Comparison of ENCODE assay signal across 18 mouse cellular contexts in the genomic region with DNA sequence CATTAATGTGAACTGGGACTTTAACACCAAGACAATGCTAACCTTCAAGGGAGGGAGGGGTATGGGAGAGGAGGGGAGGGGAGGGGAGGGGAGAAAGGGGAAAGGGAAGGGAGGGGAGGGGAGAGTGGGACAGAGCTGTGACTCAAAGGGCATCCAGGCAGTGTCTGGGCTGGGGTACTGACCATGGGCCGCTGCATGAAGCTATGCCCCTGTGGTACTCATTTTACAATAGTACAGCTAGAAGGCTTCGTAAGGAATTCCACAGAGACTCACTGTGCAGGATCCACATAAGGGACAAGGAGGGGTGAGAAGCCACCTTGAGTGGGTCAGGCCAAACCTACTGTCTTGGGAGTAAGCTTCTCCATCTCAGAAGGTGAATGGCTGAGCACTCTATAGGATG.
"Had no signal": no experiment of that assay in that cellular context is flagged by ENCODE, and none has a peak within 500 bp of the region (broad histone marks: within the 10 kb centered on the region; RNA-seq: fewer than 3 reads in every experiment).

No protein-coding gene starts in this region.

- H3K9ac ChIP-seq: lung, embryonic 14.5 days; midbrain, embryonic 12.5 days; midbrain, embryonic 15.5 days; neural tube, embryonic 13.5 days; neural tube, embryonic 15.5 days had no signal

- H3K36me3 ChIP-seq: midbrain, embryonic 10.5 days; midbrain, embryonic 12.5 days; midbrain, embryonic 15.5 days; neural tube, embryonic 13.5 days; neural tube, embryonic 15.5 days had no signal

- ATAC-seq: midbrain, embryonic 15.5 days had no signal

- H3K4me2 ChIP-seq: lung, embryonic 14.5 days; midbrain, embryonic 12.5 days; midbrain, embryonic 15.5 days; neural tube, embryonic 13.5 days; neural tube, embryonic 15.5 days had no signal

- H3K9me3 ChIP-seq: midbrain, embryonic 10.5 days; midbrain, embryonic 12.5 days; midbrain, embryonic 15.5 days; neural tube, embryonic 13.5 days; neural tube, embryonic 15.5 days had no signal

- DNase-seq: lung, adult 18-20 months; lung, embryonic 14.5 days; lung, postnatal 10 days; lung, postnatal 4 days; retina, postnatal 1 day; right cerebral cortex, adult 18-20 months; right cerebral cortex, postnatal 25 days; right cerebral cortex, postnatal 4 days; spleen, adult 18-20 months; thymus, adult 18-20 months; thymus, postnatal 14 days; thymus, postnatal 36 days had no signal

- H3K27me3 ChIP-seq: midbrain, embryonic 12.5 days; midbrain, embryonic 15.5 days; neural tube, embryonic 15.5 days had no signal

- H3K4me1 ChIP-seq: midbrain, embryonic 12.5 days had no signal

- H3K27ac ChIP-seq: midbrain, embryonic 10.5 days; midbrain, embryonic 12.5 days; midbrain, embryonic 15.5 days; neural tube, embryonic 13.5 days; neural tube, embryonic 15.5 days had no signal

- H3K4me3 ChIP-seq: midbrain, embryonic 10.5 days; midbrain, embryonic 12.5 days; midbrain, embryonic 15.5 days; myocyte; neural tube, embryonic 13.5 days; neural tube, embryonic 15.5 days had no signal
